Mouse (Mus musculus): ENCODE data around the gene Gm10959.
"Not testable (repeated sequence)": the region's sequence is repeated elsewhere in the genome, so short reads cannot be mapped to it uniquely, and the experiment has no call there.

Gm10959 gene

GRCm38 (mm10) chr3:122919260-122919659 lies at the start of gene Gm10959:
Gene Gm10959 (minus strand): TSS chr3:122919360.
- no peak for DNase-seq (ENCODE audit: extremely low read depth, insufficient read length, low spot score)

GRCm38 (mm10) chr3:122968391-122968790 lies 49.2 kb upstream of the Gm10959 start:
- DNase-seq (ENCODE audit: extremely low read depth, insufficient read length, low spot score) = no peak

- DNase-seq (ENCODE audit: extremely low read depth, insufficient read length, low spot score) = no peak
Observed at GRCm38 (mm10) chr3:122964301-122964700, 45.1 kb upstream of the Gm10959 start.

- no peak for DNase-seq (ENCODE audit: extremely low read depth, insufficient read length, low spot score)
Observed at GRCm38 (mm10) chr3:122950129-122950528, 31.0 kb upstream of the Gm10959 start.

GRCm38 (mm10) chr3:122943387-122943890 lies 24.3 kb upstream of the Gm10959 start:
- no peak for DNase-seq (ENCODE audit: extremely low read depth, insufficient read length, low spot score)

GRCm38 (mm10) chr3:122939215-122939614 lies 20.1 kb upstream of the Gm10959 start:
- no peak for DNase-seq (ENCODE audit: extremely low read depth, insufficient read length, low spot score)

GRCm38 (mm10) chr3:122937176-122937575 lies 18.0 kb upstream of the Gm10959 start:
- not testable (repeated sequence) for DNase-seq (ENCODE audit: extremely low read depth, insufficient read length, low spot score)

- DNase-seq (ENCODE audit: extremely low read depth, insufficient read length, low spot score) = no peak
Observed at GRCm38 (mm10) chr3:122932466-122932865, 13.3 kb upstream of the Gm10959 start.

GRCm38 (mm10) chr3:122929723-122930122 lies 10.6 kb upstream of the Gm10959 start:
- no peak for DNase-seq (ENCODE audit: extremely low read depth, insufficient read length, low spot score)

- peak; percentile 93 for DNase-seq (ENCODE audit: extremely low read depth, insufficient read length, low spot score)
Observed at GRCm38 (mm10) chr3:122924009-122924914, 5.1 kb upstream of the Gm10959 start, which contains the start of gene 1810037I17Rik. Gene 1810037I17Rik (plus strand): TSS chr3:122924203.

- DNase-seq (ENCODE audit: extremely low read depth, insufficient read length, low spot score) = no peak
Observed at GRCm38 (mm10) chr3:122923147-122923546, 4.0 kb upstream of the Gm10959 start.

- DNase-seq (ENCODE audit: extremely low read depth, insufficient read length, low spot score) = no peak
Observed at GRCm38 (mm10) chr3:122921676-122922527, 2.7 kb upstream of the Gm10959 start.

- DNase-seq (ENCODE audit: extremely low read depth, insufficient read length, low spot score) = no peak
Observed at GRCm38 (mm10) chr3:122920572-122921435, 1.6 kb upstream of the Gm10959 start.

GRCm38 (mm10) chr3:122918672-122919071 lies 488 bp downstream of the Gm10959 start:
- no peak for DNase-seq (ENCODE audit: extremely low read depth, insufficient read length, low spot score)

- DNase-seq (ENCODE audit: extremely low read depth, insufficient read length, low spot score) = no peak
Observed at GRCm38 (mm10) chr3:122916191-122916680, 2.9 kb downstream of the Gm10959 start.

GRCm38 (mm10) chr3:122915493-122915892 lies 3.7 kb downstream of the Gm10959 start:
- DNase-seq (ENCODE audit: extremely low read depth, insufficient read length, low spot score) = no peak

GRCm38 (mm10) chr3:122907841-122908240 lies 11.3 kb downstream of the Gm10959 start:
- no peak for DNase-seq (ENCODE audit: extremely low read depth, insufficient read length, low spot score)

- DNase-seq (ENCODE audit: extremely low read depth, insufficient read length, low spot score) = no peak
Observed at GRCm38 (mm10) chr3:122903746-122904433, 15.3 kb downstream of the Gm10959 start.

- DNase-seq (ENCODE audit: extremely low read depth, insufficient read length, low spot score) = no peak
Observed at GRCm38 (mm10) chr3:122898254-122898653, 20.9 kb downstream of the Gm10959 start.

All from 3134 (cell line).